Mouse (Mus musculus) neural tube, embryonic 14.5 days (tissue): Measurements from ENCODE around the gene Fam135a. TPM values are rescaled to one million over a fixed set of nuclear protein-coding genes. Genes with fewer than 3 reads are reported as not detected.
"Not testable (repeated sequence)": the region's sequence is repeated elsewhere in the genome, so short reads cannot be mapped to it uniquely, and the experiment has no call there.

Experiments
- ATAC-seq: fragments of 200-750 bp; cut with Nextera tagmentation; 2 replicates; pipeline ENCODE4 v1.8.0; 2017; ENCODE audit warnings: low read depth, mild to moderate bottlenecking, moderate TSS enrichment, moderate library complexity
- H3K27ac ChIP-seq: fragments of 300-500 bp; sonication (generic); 2 replicates; pipeline ENCODE4 v1.5.1; 2014; ENCODE audit warnings: low read depth, mild to moderate bottlenecking, control low read depth, low read length, moderate library complexity, mixed read lengths
- H3K27me3 ChIP-seq: fragments of 300-500 bp; sonication (generic); 2 replicates; pipeline ENCODE4 v1.6.1; 2014; ENCODE audit warnings: low read length; ENCODE audit not compliant: control insufficient read depth, insufficient read depth
- H3K36me3 ChIP-seq: fragments of 300-500 bp; sonication (generic); 2 replicates; pipeline ENCODE4 v1.6.1; 2014; ENCODE audit warnings: low read length, mixed read lengths; ENCODE audit not compliant: control insufficient read depth, insufficient read depth
- H3K4me1 ChIP-seq: fragments of 300-500 bp; sonication (generic); 2 replicates; pipeline ENCODE4 v1.6.1; 2014; ENCODE audit warnings: low read length; ENCODE audit not compliant: control insufficient read depth, insufficient read depth
- H3K4me2 ChIP-seq: fragments of 300-500 bp; sonication (generic); 2 replicates; pipeline ENCODE4 v1.6.1; 2014; ENCODE audit warnings: mild to moderate bottlenecking, low read depth, low read length, control low read depth
- H3K4me3 ChIP-seq: fragments of 300-500 bp; sonication (generic); 2 replicates; pipeline ENCODE4 v1.5.1; 2014; ENCODE audit warnings: low read depth, low read length, control low read depth, mixed read lengths
- H3K9ac ChIP-seq: fragments of 300-500 bp; sonication (generic); replicated peaks from 2 replicates; pipeline ENCODE4 v1.6.1; 2014; ENCODE audit warnings: low read depth, mild to moderate bottlenecking, control low read depth, low read length, mixed read lengths
- H3K9me3 ChIP-seq: fragments of 300-500 bp; sonication (generic); 2 replicates; pipeline ENCODE4 v1.6.1; 2016; ENCODE audit warnings: low read length; ENCODE audit not compliant: control insufficient read depth
- WGBS: fragments of 180-500 bp; shearing (Covaris S2); extraction: QIAGEN DNeasy Blood & Tissue Kit; methylation state at CpG from one replicate; pipeline ENCODE4 v1.1.7; 2014; 5-methylcytosine and 5-hydroxymethylcytosine counted together
- polyA plus RNA-seq: library from polyadenylated mRNA; unstranded; fragments of >200 nt; fragmentation: Nextera tagmentation; extraction: Ambion mirVana; gene quantifications from 2 replicates; pipeline ENCODE4 v1.2.1, GENCODE M21; 2014

Gene Fam135a
- polyA plus RNA-seq, 1 experiment from 2014 or later, result 30.0 TPM

- peaks cover 4% of the 10 kb centered on the region; the same call in 1 of the 2 replicates for H3K36me3 ChIP-seq
- 95% methylated on average over 3 of the region's 3 CpGs for WGBS
These were observed 102.6 kb downstream of the Fam135a start for GRCm38 (mm10) chr1:23997493-23997892.

GRCm38 (mm10) chr1:23995420-23995819 is 104.7 kb downstream of the Fam135a start:
- Histone ChIP-seq H3K4me1 (no peaks in the 10 kb centered on the region), H3K27me3 (no peaks in the 10 kb centered on the region), H3K27ac (no peak overlapping the region), H3K4me3 (no peak overlapping the region), H3K4me2 (no peak overlapping the region), H3K9ac (no peak overlapping the region), H3K36me3 (peaks cover 4% of the 10 kb centered on the region; the same call in 1 of the 2 replicates), H3K9me3 (no peaks in the 10 kb centered on the region)
- ATAC-seq, result no peak
- 91% methylated on average over 4 of the region's 4 CpGs for WGBS

More at GRCm38 (mm10) chr1:23997493-23997892, 102.6 kb downstream of the Fam135a start:
- H3K9ac ChIP-seq, result no peak overlapping the region
- H3K9me3 ChIP-seq, result no peaks in the 10 kb centered on the region
- ATAC-seq, result no peak
- H3K4me1 ChIP-seq, result no peaks in the 10 kb centered on the region
- no peak overlapping the region for H3K4me3 ChIP-seq
- H3K27me3 ChIP-seq, result no peaks in the 10 kb centered on the region
- H3K4me2 ChIP-seq, result no peak overlapping the region
- no peak overlapping the region for H3K27ac ChIP-seq

DNA sequence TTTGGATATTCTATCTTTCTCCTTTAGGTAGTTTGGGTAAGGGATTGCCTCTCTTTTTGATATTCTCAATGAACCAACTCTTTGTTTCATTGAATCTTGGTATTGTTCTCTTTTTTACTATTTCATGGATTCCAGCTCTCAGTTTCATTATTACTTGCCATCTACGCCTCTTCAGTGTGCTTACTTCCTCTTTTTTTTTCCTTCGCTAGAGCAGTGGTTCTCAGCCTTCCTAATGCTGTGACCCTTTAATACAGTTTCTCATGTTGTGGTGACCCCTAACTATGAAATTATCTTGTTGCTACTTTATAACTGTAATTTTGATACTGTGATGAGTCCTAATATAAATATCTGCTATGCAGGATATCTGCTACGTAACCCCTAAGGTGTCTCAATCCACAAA is 117.0 kb downstream of the Fam135a start:
- Histone ChIP-seq H3K4me2 (no peak overlapping the region), H3K9ac (no peak overlapping the region), H3K27me3 (no peaks in the 10 kb centered on the region), H3K9me3 (no peaks in the 10 kb centered on the region), H3K27ac (no peak overlapping the region), H3K36me3 (no peaks in the 10 kb centered on the region), H3K4me3 (no peak overlapping the region), H3K4me1 (no peaks in the 10 kb centered on the region)
- ATAC-seq, result no peak
- WGBS, result 92% methylated on average over 3 of the region's 3 CpGs

DNA sequence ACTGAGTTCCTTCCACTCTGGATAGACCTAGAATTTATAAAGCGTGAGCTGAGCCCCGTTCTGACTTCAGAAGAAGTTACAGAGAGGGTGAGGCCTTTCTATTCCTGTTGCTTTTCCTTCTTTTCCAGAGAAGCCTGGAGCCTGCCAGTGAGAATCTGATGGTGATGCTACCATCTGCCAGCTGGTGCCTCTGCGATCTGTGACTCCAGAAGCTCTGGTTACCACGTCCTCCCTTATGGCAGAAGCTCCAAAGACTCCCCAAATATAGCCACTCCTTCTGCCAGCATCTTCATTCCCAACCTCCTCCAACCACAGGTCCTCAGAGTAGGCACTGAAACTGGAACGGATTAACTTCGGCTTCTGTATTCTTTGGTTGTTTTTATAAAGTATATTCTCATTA is 121.9 kb downstream of the Fam135a start:
- H3K27me3 ChIP-seq, result no peaks in the 10 kb centered on the region
- H3K4me3 ChIP-seq, result no peak overlapping the region
- 88% methylated on average over 6 of the region's 6 CpGs for WGBS
- H3K4me1 ChIP-seq, result no peaks in the 10 kb centered on the region
- H3K4me2 ChIP-seq, result no peak overlapping the region
- no peak overlapping the region for H3K9ac ChIP-seq
- ATAC-seq, result no peak
- no peaks in the 10 kb centered on the region for H3K9me3 ChIP-seq
- H3K27ac ChIP-seq, result no peak overlapping the region
- H3K36me3 ChIP-seq, result no peaks in the 10 kb centered on the region

GRCm38 (mm10) chr1:23971159-23971558 is 129.0 kb downstream of the Fam135a start:
- not testable (repeated sequence) for H3K27ac ChIP-seq, H3K27me3 ChIP-seq, ATAC-seq, H3K9ac ChIP-seq, H3K4me2 ChIP-seq, H3K36me3 ChIP-seq, H3K4me3 ChIP-seq, H3K4me1 ChIP-seq, H3K9me3 ChIP-seq
- WGBS, result 88% methylated on average over 3 of the region's 4 CpGs

DNA sequence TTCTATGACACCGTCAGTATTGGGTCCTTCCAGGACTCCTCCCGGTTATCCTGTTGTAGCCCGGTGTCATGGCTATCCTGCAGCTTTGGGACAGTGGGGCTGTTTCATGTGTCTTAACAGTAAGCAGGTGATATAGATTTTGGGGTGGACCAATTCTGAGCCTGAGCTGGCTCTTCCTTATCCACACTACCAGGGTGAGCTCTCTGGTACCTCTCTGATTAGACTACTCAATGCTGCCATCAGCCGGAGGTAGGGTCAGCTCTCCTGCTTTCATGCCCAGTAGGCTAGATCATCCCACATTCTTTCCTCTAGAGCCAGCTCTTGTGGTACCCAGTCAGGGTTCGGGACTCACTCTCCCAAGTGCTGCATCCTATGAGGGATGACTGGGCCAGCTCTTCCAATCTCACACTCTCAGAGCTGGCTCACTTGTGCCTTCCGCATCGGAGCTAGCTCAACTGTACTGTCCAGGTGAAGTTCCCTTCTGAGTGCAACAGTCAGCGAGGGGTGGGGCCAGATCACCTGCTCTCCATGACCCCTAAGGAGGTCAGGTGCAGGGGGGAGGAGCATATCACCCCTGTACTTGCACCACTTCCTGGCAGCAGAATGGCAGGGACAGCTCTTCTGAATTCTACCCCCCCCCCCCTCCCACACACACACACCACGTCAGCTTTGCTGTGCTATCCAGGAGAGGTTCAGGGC is 132.0 kb downstream of the Fam135a start:
- no peak overlapping the region for H3K4me2 ChIP-seq
- no peak overlapping the region for H3K4me3 ChIP-seq
- H3K4me1 ChIP-seq, result no peaks in the 10 kb centered on the region
- 86% methylated on average over 9 of the region's 9 CpGs for WGBS
- no peaks in the 10 kb centered on the region for H3K36me3 ChIP-seq
- H3K27me3 ChIP-seq, result no peaks in the 10 kb centered on the region
- H3K9me3 ChIP-seq, result no peaks in the 10 kb centered on the region
- ATAC-seq, result no peak
- no peak overlapping the region for H3K9ac ChIP-seq
- H3K27ac ChIP-seq, result no peak overlapping the region

DNA sequence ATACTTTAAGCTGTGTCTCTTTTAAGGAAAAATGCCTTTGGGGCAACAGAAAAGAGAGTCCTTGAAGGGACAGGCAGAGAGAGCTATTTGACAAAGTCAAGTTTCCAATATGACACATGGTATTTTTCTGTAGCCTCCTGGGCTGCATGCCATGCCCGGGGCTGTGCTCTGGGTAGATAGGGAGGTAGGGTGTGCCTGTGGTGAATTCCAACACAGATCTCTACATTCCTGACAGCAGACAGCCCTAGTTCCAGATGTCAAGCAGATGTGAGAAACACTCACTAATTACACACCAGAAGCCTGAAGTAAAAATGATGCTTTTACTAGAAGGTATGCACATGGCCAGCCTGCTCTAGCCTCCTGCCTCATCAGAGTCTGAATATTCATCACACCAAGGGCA is 133.9 kb downstream of the Fam135a start:
- Histone ChIP-seq H3K4me2 (no peak overlapping the region), H3K27me3 (no peaks in the 10 kb centered on the region), H3K9ac (no peak overlapping the region), H3K4me1 (no peaks in the 10 kb centered on the region), H3K4me3 (no peak overlapping the region), H3K9me3 (no peaks in the 10 kb centered on the region), H3K36me3 (no peaks in the 10 kb centered on the region), H3K27ac (no peak overlapping the region)
- 75% methylated on average over 1 of the region's 1 CpGs for WGBS
- no peak for ATAC-seq

Other genes starting within 250 kb of the Fam135a start
- 93.6 and 102 TPM in 2 replicates for gene Smap1, start 178.0 kb downstream of the Fam135a start, polyA plus RNA-seq
- gene Sdhaf4, start 94.7 kb downstream of the Fam135a start, polyA plus RNA-seq, result 97.6 and 108 TPM in 2 replicates
- gene Col9a1, start 77.3 kb upstream of the Fam135a start, polyA plus RNA-seq, result 0.72 and 1.3 TPM in 2 replicates